Mouse (Mus musculus) spleen, embryonic (tissue): ENCODE measurements around the gene Strip1.
"Not testable (repeated sequence)": the region's sequence is repeated elsewhere in the genome, so short reads cannot be mapped to it uniquely, and the experiment has no call there.

Experiments
- CTCF ChIA-PET: fragments of 350-600 bp; sonication (Branson Sonifier 250); formaldehyde crosslinking; loops from one replicate; lab custom pipeline; 2022; lab: Charles Lee

The Strip1 gene

DNA sequence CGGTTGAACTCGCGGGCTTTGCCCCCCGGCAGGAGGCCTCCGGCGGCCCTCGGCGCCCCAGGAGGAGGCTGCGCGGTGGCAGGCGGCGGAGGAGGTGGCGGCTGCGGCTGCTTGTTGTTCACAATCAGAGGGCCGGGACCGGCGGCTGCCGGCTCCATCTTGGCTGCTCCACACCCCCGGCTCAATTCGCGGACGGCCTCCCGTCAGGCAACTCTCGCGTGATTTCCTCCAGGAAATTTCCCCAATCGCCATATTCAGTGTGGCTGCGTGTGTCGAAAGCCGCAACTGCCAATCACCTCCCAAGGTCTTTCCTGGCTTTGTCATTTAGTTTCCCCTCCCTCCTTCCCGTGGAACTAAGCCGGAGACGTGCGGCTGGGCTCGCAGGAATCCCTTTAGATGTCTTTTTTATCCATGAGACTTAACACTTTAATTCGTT is at the start of gene Strip1:
Gene Strip1, minus strand, starts transcription at position 172 of the 436 bp plus-strand sequence.
- CTCF ChIA-PET: no interaction called here

DNA sequence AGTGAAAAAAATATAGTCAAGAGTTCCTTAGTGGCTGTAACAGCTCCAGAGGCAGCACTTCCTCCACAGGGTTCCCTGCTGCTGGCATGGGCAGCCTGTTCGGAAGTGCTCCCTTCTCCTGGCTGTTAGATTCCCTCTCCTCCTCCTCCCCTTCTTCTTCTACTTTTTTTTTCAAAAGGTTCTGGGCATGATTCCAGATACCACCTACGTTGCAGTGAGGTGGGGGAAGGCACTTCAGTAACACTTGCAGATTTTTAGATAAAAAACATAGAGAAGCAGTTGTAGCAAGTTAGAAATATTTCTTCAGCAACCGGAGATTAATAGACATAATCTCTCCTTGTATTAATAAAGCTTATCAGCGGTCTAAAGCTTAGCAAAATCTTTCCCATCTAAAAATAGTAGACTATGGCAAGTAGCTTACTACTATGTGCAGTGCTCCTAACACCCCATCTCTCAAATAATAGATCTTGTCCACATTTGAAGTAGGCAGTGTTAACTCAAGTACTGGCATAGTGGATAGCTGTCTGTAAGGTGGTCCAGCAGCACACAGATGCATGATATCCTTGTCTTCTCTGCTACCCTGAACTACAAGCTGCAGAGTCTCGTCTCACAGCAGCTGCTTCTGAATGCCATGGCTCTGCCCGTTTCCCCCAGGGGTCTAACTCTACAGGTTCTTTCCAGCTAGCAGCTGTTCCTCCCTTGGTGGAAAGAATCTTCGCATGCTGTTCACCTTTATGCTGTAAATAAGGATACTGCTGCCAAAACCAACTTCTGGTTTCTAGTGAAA is 49.5 kb upstream of the Strip1 start:
- CTCF ChIA-PET: no interaction called here

DNA sequence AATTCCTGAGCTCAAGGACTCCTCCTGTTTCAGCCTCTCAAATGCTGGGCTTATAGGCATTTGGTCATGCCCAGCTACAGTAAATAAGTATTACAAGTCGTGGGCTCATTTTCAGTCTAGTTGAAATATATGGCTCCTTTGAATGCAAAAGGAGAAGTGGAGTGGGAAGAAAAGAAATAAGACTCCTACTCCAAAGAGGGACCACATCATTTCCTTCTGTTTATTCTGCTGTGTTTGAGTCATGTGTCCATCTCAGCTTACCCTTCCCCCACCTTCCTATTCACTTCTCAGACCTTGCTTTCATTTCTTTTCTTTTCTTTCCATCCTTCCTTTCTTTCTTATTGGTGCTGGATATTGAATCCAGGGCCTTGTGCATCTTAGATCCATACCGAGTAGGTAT is 40.0 kb upstream of the Strip1 start:
- CTCF ChIA-PET: no interaction called here

DNA sequence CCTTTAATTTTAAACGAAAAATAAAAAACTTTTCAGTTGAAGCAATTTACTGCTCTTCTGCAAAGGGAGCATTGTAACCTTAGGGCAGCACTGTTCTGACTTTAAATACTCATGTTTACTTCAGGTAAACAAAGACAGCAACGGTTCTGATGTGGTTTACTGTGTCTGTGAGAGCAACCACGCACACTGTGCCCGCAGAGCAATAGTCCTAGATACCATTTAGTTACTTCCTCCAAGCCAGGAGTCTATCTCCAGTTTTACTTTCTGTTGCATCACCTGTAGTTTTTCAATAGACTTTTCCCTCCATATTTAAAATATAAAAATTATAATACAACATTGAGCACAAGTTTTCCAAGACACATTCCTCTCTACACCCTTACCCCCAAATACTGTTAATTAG is 39.0 kb upstream of the Strip1 start:
- CTCF ChIA-PET: no interaction called here

DNA sequence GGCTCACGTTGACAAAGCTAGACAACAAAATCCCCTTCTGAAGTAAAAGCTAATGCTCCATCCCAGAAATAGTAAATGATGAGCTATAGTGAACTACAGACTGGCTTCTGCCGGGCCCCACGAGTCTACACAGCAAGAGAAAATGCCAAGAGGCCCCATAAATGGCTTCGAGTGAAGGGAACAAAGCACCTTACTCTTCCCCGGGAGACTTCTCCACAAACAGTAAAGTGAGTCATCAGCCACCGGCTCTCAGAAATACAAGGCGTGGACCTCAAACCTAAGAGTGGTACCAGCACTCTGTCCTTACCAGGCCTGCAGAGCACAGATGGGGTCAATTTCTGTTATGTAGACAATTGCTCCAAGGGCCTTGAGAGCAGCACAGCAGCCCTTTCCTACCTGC is 37.3 kb upstream of the Strip1 start:
- CTCF ChIA-PET: no interaction called here

DNA sequence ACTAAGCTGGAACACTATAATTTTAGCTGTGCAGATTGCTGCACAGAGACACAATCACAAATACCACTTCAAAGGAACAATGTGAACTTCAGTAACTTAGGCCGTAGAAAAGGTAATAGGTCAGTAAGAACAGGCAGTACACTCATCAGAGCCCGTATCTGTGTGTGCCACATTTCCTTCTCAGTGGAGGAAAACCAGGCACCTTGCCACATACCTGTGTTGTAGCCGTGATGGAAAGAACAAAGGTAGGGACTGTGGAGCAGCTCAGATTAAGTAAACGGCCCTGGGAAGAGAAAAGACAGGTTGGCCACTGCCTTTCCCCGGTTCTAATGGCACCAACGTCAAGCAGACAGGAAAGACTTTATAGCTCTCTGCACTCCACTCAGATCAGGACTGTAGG is 35.9 kb upstream of the Strip1 start:
- CTCF ChIA-PET: no interaction called here

DNA sequence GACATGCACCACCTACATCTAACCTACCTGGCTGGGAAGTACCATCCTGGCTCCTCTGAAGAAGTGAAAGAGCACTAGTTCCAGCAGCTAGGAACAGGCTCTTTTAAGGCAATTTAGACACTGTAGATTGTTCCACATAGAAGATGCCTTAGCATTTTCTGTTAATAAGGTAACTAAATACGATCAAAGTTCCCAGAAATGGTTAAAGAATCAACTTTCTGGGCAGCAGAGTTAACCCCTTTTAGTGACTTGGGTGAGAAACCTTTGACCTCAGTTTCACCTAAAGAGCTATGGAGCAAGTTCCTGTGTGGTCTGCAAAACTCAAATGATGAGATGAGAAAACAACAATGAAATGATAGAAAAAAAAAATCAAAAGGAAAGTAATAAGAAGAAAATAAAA is 33.1 kb upstream of the Strip1 start:
- CTCF ChIA-PET: interaction anchor here (0.6 to 0.7 kb wide), 2 partner anchors 95 to 187 kb away, joined by 3 to 8 read pairs; no protein-coding TSS in a partner anchor

DNA sequence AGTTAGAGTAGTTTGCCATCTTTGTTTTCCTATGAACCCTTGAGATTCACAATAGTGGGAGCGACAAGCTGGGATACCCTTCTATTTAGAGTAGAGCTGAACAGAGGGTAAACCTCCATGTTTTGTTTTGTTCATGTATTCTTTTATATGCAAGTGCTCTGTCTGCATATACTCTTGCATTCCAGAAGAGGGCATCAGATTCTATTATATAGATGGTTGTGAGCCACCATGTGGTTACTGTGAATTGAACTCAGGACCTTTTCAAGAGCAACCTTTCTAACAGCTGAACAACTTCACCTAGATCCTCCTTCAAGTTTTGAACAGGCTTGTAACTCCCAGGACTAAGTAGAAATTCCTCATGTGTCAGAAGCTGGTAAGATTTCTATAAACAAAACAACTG is 27.5 kb upstream of the Strip1 start:
- CTCF ChIA-PET: interaction anchor here (0.5 kb wide), 1 partner anchor 254 kb away, joined by 4 read pairs; no protein-coding TSS in a partner anchor

DNA sequence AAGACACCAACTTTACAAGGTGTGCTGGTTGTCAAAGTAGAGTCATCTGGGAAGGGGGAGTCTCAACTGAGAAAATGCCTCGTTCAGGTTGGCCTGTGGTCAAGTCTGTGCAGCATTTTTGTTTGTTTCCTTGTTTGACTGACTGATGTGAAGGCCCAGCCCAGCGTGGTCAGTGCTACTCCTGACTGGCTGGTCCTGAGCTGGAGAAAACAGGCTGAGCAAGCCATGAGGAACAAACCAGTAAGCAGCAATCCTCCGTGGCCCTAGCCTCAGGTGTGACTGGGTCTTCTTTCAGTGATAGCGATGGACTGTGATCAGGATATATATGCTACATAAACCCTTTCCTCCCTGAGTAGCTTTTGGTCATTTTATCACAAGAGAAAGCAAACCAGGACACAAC is 25.4 kb upstream of the Strip1 start:
- CTCF ChIA-PET: no interaction called here

DNA sequence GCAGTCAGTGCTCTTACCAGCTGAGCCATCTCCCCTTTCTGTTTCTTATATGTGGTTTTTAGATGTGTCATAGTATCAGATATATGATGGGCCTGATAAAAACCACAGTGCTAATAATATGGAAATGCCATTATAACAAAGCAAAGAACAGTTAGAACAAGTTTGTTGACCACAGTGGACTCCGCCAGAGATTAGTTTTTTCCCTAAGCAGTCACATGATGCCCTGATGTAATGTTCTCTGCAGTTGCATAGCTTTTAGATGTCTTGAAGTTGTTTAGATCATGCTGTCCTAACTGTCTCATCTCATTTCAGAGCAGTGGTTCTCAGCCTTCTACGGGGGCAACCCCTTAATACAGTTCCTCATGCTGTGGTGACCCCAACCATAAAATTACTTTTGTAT is 24.7 kb upstream of the Strip1 start:
- CTCF ChIA-PET: no interaction called here

DNA sequence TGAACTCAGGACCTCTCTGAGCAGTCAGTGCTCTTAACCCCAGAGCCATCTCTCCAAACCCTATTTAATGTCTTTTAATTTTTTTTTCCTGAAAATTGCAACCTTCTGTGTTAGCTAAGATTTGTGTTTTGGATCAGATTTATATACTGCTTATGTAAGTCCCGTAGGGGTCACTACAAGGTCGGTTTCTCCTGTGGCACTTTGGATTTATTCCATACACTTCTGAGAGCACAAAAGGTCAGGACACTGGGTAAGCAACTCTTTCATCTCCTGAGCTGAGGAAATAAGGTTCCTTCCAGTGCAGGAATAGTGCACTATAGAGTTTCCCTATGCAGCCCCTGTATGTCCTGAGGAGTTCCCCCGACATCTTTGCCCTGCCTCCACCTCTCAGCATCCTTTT is 24.0 kb upstream of the Strip1 start:
- CTCF ChIA-PET: no interaction called here

DNA sequence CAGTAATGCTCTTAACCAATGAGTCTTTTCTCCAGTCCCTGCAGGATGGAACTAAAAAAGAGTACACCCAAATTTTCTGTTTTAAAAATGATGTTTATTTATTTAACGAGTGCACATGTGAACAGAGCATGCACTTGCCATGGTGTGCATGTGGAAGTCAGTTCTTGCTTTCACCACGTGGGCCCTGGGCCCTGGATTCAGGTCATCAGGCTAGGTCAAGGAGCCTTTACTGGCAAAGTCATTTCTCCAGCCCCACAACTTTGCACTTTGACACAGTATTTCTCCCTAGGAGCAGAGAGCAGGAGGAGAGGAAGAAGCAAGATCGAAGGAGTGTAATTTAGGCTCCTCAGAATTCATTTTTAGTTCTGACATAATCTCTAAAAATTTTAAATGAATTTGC is 23.4 kb upstream of the Strip1 start:
- CTCF ChIA-PET: interaction anchor here (0.6 kb wide), 1 partner anchor 91 kb away, joined by 3 read pairs; no protein-coding TSS in a partner anchor

DNA sequence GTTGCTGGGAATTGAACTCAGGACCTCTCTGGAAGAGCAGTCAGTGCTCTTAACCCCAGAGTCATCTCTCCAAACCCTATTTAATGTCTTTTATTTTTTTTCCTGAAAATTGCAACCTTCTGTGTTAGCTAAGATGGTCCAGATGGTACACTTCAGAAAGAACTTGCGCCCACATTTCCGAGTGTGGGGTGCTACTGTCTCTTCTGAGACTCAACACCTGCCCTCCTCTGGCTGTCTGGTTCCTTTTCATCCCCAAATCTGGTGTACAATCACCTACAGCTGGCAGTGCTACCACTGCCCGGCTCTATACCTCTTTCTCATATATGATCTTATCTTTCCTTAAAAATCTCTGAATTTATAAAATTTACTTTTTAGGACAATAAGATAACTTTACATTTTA is 21.5 kb upstream of the Strip1 start:
- CTCF ChIA-PET: no interaction called here

DNA sequence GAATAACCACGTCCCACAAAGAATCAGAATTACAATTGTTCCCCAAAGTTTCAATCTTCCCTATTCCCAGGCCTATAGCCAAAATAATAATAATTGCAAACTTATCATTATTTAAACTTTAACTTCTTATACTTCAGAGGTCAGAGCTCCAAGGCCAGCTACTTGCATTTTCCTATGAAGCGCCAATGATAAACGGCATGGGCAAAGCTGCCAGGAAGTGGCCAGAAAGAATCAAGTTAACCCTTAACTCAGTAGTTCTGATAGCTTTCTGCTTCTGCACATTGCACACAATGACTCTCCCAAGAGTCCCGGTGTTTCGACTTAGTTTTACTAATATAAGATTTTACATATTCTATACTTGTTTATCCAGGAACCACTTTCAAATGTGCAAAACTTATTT is 18.8 kb upstream of the Strip1 start:
- CTCF ChIA-PET: not testable (repeated sequence)

DNA sequence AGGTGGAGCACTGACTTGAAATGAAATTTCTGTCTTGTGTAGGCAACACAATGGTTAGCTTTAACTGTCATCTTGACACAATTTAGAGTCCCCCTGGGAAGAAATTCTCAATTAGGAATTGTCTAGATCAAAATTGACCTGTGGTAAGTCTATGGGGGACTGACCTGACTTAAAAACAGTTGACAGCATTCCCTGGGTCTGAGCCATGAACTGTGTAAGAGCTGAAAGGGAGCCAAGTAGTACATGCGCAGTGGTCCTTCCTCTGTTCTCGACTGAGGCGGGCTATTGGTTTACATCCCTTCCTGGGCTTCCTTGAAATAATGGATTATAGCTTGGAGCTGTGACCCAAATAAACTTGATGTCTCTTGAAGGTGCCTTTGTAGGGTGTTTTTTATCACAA is 15.5 kb upstream of the Strip1 start:
- CTCF ChIA-PET: no interaction called here

DNA sequence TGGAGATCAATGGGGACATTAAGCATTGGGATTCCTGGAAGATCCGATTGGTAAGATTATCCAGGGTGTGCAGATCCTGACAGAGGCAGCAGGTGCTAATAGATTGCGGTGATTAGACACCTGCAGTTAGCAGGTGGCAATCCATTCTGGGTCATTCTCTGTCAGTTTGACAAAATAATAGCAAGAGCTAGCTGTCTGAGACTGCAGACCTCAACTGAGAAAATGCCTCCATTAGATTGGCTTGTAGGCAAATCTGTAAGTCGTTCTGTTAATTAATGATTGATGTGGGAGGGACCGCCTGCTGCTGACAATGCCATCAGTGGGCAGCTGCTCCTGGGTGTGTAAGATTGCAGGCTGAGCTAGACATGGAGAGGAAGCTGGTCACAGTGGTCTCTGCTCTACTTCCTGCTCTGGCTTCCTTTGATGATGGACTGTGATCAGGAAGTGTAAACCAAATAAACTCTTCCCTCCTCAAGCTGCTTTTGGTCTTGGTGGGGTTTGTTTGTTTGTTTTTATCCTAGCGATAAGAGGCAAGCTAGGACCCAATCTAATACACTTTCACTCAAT is 6.2 kb upstream of the Strip1 start:
- CTCF ChIA-PET: interaction anchor here (0.5 kb wide), 1 partner anchor 1118 kb away, joined by 4 read pairs; no protein-coding TSS in a partner anchor

DNA sequence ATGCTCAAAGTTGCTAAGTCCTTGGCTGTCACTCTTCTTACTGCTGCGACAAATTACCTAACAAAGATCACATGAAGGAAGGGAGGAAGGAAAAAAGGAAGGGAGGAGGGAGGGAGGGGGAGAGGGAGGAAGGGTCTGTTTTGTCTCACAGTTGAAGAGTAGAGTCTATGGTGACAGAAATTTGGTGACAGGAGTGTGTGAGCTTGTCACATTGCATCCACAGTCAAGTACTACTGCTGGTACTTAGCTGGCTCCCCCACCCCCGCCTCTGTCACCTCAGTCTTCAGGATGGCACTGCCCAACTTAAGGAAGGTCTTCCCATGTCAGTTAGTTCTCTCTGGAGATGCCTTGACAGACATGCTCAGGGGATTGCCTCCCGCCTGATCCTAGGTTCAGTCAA is 4.7 kb upstream of the Strip1 start:
- CTCF ChIA-PET: no interaction called here

DNA sequence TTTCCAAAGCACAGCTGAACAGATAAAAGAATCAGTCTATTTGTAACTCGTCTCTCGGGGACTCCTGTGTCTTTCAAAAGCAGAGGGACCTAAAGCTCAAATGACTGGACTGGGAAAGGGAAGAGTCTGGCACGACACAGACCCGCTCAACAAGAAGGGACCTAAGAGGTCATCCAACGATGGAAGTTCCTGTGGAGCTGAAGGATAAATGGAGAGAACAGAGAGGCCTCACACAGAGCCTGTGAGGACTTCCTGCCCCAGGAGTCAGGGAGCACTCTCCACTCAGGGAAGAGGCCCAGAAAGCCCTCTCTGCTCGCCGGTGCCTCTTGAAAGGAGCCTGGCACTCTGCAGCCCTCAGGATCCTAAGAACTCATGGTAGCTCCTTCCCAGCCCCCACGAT is 4.3 kb upstream of the Strip1 start:
- CTCF ChIA-PET: no interaction called here

DNA sequence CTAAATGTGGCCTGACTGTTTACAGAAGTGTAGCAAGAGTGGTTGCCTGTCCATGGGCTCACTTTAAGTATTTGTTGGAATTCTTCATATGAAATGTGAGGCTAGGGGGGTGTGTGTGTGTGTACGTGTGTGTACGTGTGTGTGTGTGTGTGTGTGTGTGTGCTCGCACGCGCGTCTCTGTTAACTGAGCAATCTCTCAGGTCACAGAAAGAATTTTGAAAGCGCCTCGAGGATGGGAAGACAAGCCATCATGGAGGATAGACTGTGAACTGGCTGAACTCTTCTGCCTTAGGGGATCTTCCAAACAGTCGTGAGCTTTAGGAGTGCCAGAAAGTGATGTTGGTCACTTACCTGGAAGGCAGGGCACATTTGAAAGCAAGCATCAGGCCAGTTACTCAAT is 2.4 kb upstream of the Strip1 start:
- CTCF ChIA-PET: interaction anchor here (0.7 kb wide), 1 partner anchor 582 kb away, joined by 4 read pairs; no protein-coding TSS in a partner anchor

DNA sequence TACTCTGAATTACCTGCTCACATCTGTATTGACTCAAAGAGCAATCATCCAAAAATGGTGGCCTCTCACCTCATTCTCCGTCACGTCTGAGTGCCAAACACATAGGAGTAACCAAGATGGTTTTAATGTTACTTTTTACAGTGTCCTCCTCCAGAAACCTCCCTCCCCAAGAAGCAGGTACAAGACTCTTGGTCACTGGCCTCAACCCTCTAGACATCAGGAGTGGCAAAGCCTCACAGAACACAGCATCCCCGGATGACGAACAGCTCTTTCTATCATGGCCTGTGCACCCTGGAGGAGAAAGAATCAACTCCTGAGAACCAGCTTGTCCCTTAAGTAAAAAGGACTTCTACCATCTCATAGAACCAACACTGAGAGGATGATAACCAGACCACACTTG is 1.3 kb upstream of the Strip1 start:
- CTCF ChIA-PET: no interaction called here

DNA sequence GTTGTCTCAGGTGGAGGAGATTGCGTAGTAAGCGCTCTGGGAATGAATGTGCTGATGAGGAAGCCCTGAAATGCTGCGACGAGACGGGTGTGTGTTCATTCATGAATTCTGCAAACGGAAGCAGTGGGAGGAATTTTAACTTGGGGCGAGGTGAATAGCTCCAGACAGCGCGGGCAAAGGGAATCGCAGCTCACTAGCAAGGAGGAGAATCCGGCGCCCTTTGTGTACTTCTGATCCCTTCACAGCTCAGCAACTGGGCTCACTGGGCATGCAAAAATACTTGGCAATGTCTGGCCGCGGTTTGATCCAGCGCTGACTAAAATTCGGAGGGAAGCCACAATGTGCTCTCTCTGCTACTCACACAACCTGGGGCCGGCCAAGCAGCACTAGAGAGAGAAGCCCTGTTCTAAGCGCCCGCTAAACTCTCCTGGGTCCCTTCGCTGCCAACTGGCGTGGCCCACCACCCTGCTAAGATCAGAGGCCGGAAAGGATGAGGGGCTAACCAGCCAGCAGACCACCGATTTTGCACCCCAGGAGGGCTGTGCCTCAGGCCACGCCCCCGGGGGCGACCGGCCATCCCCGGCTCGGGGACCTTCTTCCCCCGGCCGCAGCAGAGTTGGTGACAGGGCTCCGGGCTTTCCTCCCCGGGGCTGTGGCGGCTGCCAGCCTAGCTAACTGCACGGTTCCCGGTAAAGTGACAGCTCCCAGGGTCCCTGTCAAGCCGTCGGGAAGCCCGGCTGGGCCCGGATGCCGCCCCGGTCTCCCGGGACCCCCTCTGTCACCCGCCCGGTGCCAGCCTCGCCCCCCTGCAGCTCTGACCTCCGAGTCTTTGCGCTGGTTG is 592 bp downstream of the Strip1 start, which contains the start of gene Gm10961:
Gene Gm10961, plus strand, starts transcription at position 641 of the 841 bp plus-strand sequence.
- CTCF ChIA-PET: interaction anchor here (0.5 kb wide), 1 partner anchor 235 kb away, joined by 7 read pairs; no protein-coding TSS in a partner anchor

DNA sequence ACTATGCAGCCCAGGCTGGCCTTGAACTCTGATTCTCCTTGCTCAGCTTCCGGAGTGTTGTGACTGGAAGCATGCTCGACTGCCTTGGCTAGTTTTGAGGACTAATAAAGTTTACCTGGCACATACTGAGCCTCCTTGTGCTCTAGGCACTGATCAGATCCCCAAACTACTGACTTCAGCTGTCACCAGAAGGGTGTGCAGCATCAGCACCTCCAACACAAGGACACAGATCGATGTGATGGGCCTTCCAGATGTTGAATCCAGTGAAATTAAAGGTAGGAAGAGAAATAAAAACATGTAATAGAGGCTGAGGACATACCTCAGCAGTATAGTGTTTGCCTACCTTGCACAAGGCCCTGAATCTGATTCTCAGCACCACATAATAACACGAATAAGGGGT is 2.1 kb downstream of the Strip1 start:
- CTCF ChIA-PET: no interaction called here
